Mouse (Mus musculus) olfactory bulb, adult 2 months (tissue): ENCODE results near the gene Sptbn4.

Source experiments
- CTCF ChIP-seq: fragments of 200-500 bp; IDR thresholded peaks from 2 replicates; pipeline ENCODE4 v1.5.1; 2012; ENCODE audit warnings: low read depth, mild to moderate bottlenecking, low read length, moderate library complexity; ENCODE audit not compliant: insufficient read depth
- POLR2A ChIP-seq: fragments of 200-500 bp; IDR thresholded peaks from 2 replicates; pipeline ENCODE4 v1.6.1; 2012; ENCODE audit warnings: mild to moderate bottlenecking, low read depth, low read length, moderate library complexity; ENCODE audit not compliant: insufficient read depth

DNA sequence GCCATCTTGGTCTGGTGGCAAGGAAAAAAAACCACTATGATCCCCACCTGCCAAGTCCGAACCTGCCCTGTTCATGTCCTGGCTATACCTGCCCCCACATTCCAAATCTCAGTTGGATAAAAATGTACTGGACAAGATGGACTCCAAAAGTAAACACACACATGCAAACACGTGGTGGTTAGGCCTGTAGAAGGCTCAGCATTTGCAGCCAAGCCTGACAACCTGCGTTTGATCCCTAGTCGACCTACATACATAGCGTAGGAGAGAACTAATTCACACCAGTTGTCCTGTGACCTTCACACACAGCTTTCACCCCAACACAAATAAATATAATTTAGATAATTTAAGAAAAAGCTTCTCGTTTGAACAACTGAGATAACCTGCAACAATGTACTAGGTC, 86.7 kb downstream of the Sptbn4 start:
- TF ChIP-seq CTCF (no peak), POLR2A (no peak)
